Mouse (Mus musculus) ES-E14 (cell line): ENCODE measurements around the gene Fdx1l. TPM values are rescaled to one million over a fixed set of nuclear protein-coding genes. Genes with fewer than 3 reads are reported as not detected.

ENCODE experiments used
- DNase-seq: peaks from one replicate; pipeline ENCODE4 v3.0.0-alpha.2; 2013; ENCODE audit warnings: low read depth, low spot score
- H3K27ac ChIP-seq: 2 replicates; pipeline ENCODE4 v1.5.1; 2012; ENCODE audit warnings: low read depth, mild to moderate bottlenecking, low read length, moderate library complexity, mixed read lengths; ENCODE audit not compliant: poor library complexity, insufficient read depth, severe bottlenecking
- H3K36me3 ChIP-seq: 2 replicates; pipeline ENCODE4 v1.6.1; 2012; ENCODE audit warnings: mild to moderate bottlenecking, low read length, moderate library complexity, mixed read lengths; ENCODE audit not compliant: control insufficient read depth, poor library complexity, insufficient read depth, severe bottlenecking
- H3K4me1 ChIP-seq, 2 experiments: fragments of 150-350 bp in 1 of 2; sonication (generic) in 1 of 2; 2 replicates each; pipeline ENCODE4 v1.6.1; 2012; ENCODE audit warnings: low read length in 2 of 2, mild to moderate bottlenecking in 1 of 2, mixed read lengths in 1 of 2; ENCODE audit not compliant: control insufficient read depth in 2 of 2, insufficient read depth in 2 of 2, poor library complexity in 1 of 2
- H3K4me3 ChIP-seq, 2 experiments: fragments of 150-350 bp in 1 of 2; sonication (generic) in 1 of 2; 2 replicates each; pipeline ENCODE4 v1.5.1; 2012; ENCODE audit warnings: low read length in 2 of 2, low read depth in 1 of 2, mild to moderate bottlenecking in 1 of 2, mixed read lengths in 1 of 2; ENCODE audit not compliant: insufficient read depth in 1 of 2, poor library complexity in 1 of 2, severe bottlenecking in 1 of 2
- H3K9ac ChIP-seq: 2 replicates; pipeline ENCODE4 v1.6.1; 2012; ENCODE audit warnings: low read depth, mild to moderate bottlenecking, low read length, mixed read lengths; ENCODE audit not compliant: poor library complexity, insufficient read depth, severe bottlenecking
- H3K9me3 ChIP-seq: fragments of 150-350 bp; sonication (generic); 2 replicates; pipeline ENCODE4 v1.6.1; 2012; ENCODE audit warnings: low read depth, mild to moderate bottlenecking, low read length; ENCODE audit not compliant: control insufficient read depth, insufficient read depth
- CHD2 ChIP-seq: IDR thresholded peaks from 2 replicates; pipeline ENCODE4 v1.6.1; 2014; ENCODE audit warnings: mild to moderate bottlenecking, low read depth, low read length, inconsistent platforms
- HCFC1 ChIP-seq: IDR thresholded peaks from 2 replicates; pipeline ENCODE4 v1.6.1; 2012; ENCODE audit warnings: low read length, inconsistent platforms, borderline replicate concordance; ENCODE audit not compliant: insufficient read depth
- MAFK ChIP-seq: IDR thresholded peaks from 2 replicates; pipeline ENCODE4 v1.6.1; 2014; ENCODE audit warnings: mild to moderate bottlenecking, low read depth, low read length, inconsistent platforms; ENCODE audit not compliant: insufficient read depth
- ZC3H11A ChIP-seq: IDR thresholded peaks from 2 replicates; pipeline ENCODE4 v1.6.1; 2012; ENCODE audit warnings: low read depth, mild to moderate bottlenecking, inconsistent platforms, low read length, borderline replicate concordance
- ZNF384 ChIP-seq: IDR thresholded peaks from 2 replicates; pipeline ENCODE4 v1.6.1; 2012; ENCODE audit warnings: low read depth, low read length, inconsistent platforms
- in situ Hi-C, 2 experiments: fragments of 600-800 bp; cut with MboI; formaldehyde crosslinking; loops; one replicate each; pipeline ENCODE4 v1.15.1; 2025; ENCODE audit warnings: low sequenced_read_pairs in 2 of 2, inconsistent platforms in 1 of 2; ENCODE audit not compliant: unreplicated experiment in 2 of 2
- total RNA-seq: library from RNA; depleted of rRNA; stranded (reverse); fragments of 300-350 nt; gene quantifications from 2 replicates; pipeline ENCODE4 v1.2.3, GENCODE M21; 2012

Gene Fdx1l
- total RNA-seq, 1 experiment, result 46.0 TPM

- H3K4me3 ChIP-seq, result no peak overlapping the region
- no peak overlapping the region for H3K9ac ChIP-seq
- peaks cover 69% of the 10 kb centered on the region for H3K36me3 ChIP-seq
- no peak for TF ChIP-seq ZNF384
- TF ChIP-seq CHD2, result no peak
- TF ChIP-seq HCFC1, result no peak
- TF ChIP-seq MAFK, result no peak
- TF ChIP-seq ZC3H11A, result no peak
- no peak for DNase-seq
- no peaks in the 10 kb centered on the region for H3K9me3 ChIP-seq
- in situ Hi-C loops, result no loop called here
- no peaks in the 10 kb centered on the region for H3K4me1 ChIP-seq
- H3K27ac ChIP-seq, result no peak overlapping the region
Measured at GRCm38 (mm10) chr9:21081127-21081526, 7.7 kb upstream of the Fdx1l start.

GRCm38 (mm10) chr9:21075625-21076024 lies 2.2 kb upstream of the Fdx1l start:
- Histone ChIP-seq H3K4me3 (no peak overlapping the region), H3K36me3 (peaks cover 57% of the 10 kb centered on the region), H3K4me1 (no peaks in the 10 kb centered on the region), H3K27ac (no peak overlapping the region), H3K9ac (no peak overlapping the region), H3K9me3 (no peaks in the 10 kb centered on the region)
- TF ChIP-seq MAFK (no peak), CHD2 (no peak), HCFC1 (no peak), ZC3H11A (no peak), ZNF384 (no peak)
- in situ Hi-C loops, result no loop called here
- no peak for DNase-seq

GRCm38 (mm10) chr9:21074173-21074572 lies 759 bp upstream of the Fdx1l start:
- H3K4me1 ChIP-seq, result no peaks in the 10 kb centered on the region
- in situ Hi-C loops, result no loop called here
- no peak for TF ChIP-seq MAFK
- TF ChIP-seq CHD2, result no peak
- no peak for TF ChIP-seq ZNF384
- no peak for TF ChIP-seq HCFC1
- TF ChIP-seq ZC3H11A, result no peak
- H3K9me3 ChIP-seq, result no peaks in the 10 kb centered on the region
- no peak overlapping the region for H3K27ac ChIP-seq
- peaks cover 46% of the 10 kb centered on the region for H3K36me3 ChIP-seq
- no peak overlapping the region for H3K4me3 ChIP-seq
- H3K9ac ChIP-seq, result no peak overlapping the region
- DNase-seq, result no peak

- Histone ChIP-seq H3K36me3 (peaks cover 39% of the 10 kb centered on the region), H3K4me1 (no peaks in the 10 kb centered on the region), H3K9me3 (no peaks in the 10 kb centered on the region), H3K27ac (peak overlapping the region; percentile 72; the same call in 1 of the 2 replicates), H3K4me3 (peak overlapping the region; percentile 89 to 92), H3K9ac (peak overlapping the region; percentile 94)
- no peak for TF ChIP-seq CHD2
- TF ChIP-seq MAFK, result no peak
- TF ChIP-seq ZNF384, result no peak
- no peak for TF ChIP-seq HCFC1
- no peak for TF ChIP-seq ZC3H11A
- DNase-seq, result peak; percentile 16
- in situ Hi-C loops, result no loop called here
Measured at GRCm38 (mm10) chr9:21072641-21073040, 773 bp downstream of the Fdx1l start.
